Mouse (Mus musculus) CH12.LX (cell line): ENCODE data around the gene Shld2.

Source experiments
- CHD1 ChIP-seq: IDR thresholded peaks from 2 replicates; pipeline ENCODE4 v1.6.1; 2012; ENCODE audit warnings: low read depth, low read length, improper control_type of control experiment, inconsistent platforms
- EP300 ChIP-seq: IDR thresholded peaks from 2 replicates; pipeline ENCODE4 v1.6.1; 2011; ENCODE audit warnings: low read length, improper control_type of control experiment
- POLR2A ChIP-seq: IDR thresholded peaks from 2 replicates; pipeline ENCODE4 v1.6.1; 2011; ENCODE audit warnings: low read depth, mild to moderate bottlenecking, improper control_type of control experiment, low read length
- ZNF384 ChIP-seq: IDR thresholded peaks from 2 replicates; pipeline ENCODE4 v1.6.1; 2012; ENCODE audit warnings: low read depth, low read length, improper control_type of control experiment, inconsistent platforms

GRCm38 (mm10) chr14:34348301-34348700 is 38.0 kb upstream of the Shld2 start:
- TF ChIP-seq POLR2A = no peak
- TF ChIP-seq ZNF384 = no peak
- TF ChIP-seq EP300 = no peak
- TF ChIP-seq CHD1 = no peak
